Mouse (Mus musculus): ENCODE results near the gene Cript. TPM values are rescaled to one million over a fixed set of nuclear protein-coding genes. Genes with fewer than 3 reads are reported as not detected.

Gene Cript
- total and polyA plus RNA-seq, 2 experiments from 2014 or later: 82.7 to 215 TPM

DNA sequence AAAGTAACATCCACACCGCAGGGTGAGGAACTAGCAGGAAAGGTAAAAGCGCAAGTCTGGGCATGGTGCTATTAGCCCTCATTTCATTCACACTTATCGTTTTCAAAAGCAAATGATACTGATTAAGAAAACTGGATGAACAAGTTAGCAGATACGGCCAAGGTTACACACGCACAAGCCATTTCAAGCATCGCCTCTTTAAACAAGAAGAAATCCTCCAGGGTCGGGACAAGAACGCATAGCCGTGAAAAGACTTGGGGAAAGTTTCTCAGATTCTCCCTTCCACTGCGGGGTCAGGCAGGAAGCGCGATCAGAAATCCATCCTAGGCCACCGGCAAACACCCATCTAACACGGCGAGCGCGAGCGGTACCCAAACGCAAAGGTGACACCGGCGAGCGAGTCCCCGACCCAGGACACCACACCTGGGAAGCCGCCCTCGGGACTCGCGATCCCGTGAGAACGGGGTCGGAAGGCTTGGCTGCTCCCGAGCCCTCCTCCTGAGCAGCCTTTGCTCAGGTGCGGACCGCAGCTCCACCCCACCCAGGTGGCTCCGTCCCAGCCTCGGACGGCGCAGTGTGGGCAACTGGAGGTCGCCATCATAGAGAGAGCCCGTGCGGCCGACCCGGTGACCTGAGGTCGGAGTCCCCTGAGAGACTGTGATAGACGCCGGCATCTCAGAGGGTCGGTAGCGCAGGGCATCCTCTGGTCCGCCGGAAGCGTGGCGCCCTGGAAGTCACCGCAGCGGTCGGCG is 683 bp upstream of the Cript start:
- Histone ChIP-seq H3K36me3 (ENCODE audit: insufficient read depth) (peaks cover 3% of the 10 kb centered on the region), H3K4me1 (ENCODE audit: insufficient read depth) (peaks cover 5% of the 10 kb centered on the region), H3K4me3 (ENCODE audit: low read depth, low read length) (peak overlapping the region; percentile 88), H3K27ac (ENCODE audit: low read depth, low read length) (no peak overlapping the region), H3K9me3 (ENCODE audit: low read length) (no peaks in the 10 kb centered on the region), H3K27me3 (ENCODE audit: insufficient read depth, low read length) (no peaks in the 10 kb centered on the region), H3K4me2 (ENCODE audit: low read depth) (peak overlapping the region; percentile 98), H3K9ac (peak overlapping the region; percentile 67)
- ATAC-seq: peak; percentile 54
- whole genome bisulfite sequencing: under 1% methylated on average over 55 of the region's 55 CpGs
- no peak for TF ChIP-seq CTCF (IDR thresholded peaks at IDR 0.05; ENCODE audit: low read depth)
- DNase-seq: peak; percentile 20

GRCm38 (mm10) chr17:87036141-87037073 is 11.1 kb downstream of the Cript start:
- peak; percentile 75 for TF ChIP-seq CTCF (IDR thresholded peaks at IDR 0.05; ENCODE audit: low read depth)
- ATAC-seq: no peak
- WGBS: 60% methylated on average over 9 of the region's 10 CpGs
- Histone ChIP-seq H3K36me3 (ENCODE audit: insufficient read depth) (peaks cover 24% of the 10 kb centered on the region), H3K9me3 (ENCODE audit: low read length) (no peaks in the 10 kb centered on the region), H3K4me2 (ENCODE audit: low read depth) (no peak overlapping the region), H3K9ac (no peak overlapping the region), H3K4me1 (ENCODE audit: insufficient read depth) (0 out of 2 replicates have a peak, but pooled peaks cover 1% of the 10 kb centered on the region), H3K27ac (ENCODE audit: low read depth, low read length) (no peak overlapping the region), H3K27me3 (ENCODE audit: insufficient read depth, low read length) (no peaks in the 10 kb centered on the region), H3K4me3 (ENCODE audit: low read depth, low read length) (no peak overlapping the region)
- DNase-seq: peak; percentile 57

DNA sequence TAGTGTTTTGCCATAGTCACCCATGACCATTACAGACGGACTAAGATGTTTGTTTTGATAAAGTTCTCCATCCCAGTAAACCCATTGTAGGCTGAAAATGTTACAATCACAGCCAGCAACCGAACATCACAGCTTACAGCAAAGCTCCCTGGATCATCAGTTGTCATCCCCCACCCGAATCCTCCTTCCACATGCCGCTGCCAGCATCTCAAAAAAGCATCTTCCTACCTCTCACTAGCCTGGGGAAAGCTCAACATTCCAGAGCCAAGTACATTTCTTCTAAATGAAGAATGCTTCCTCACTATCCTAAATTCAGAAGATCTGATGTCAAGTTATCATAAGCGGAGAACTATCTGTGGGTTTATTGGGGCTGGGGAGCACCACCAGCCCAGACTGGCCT is 13.1 kb downstream of the Cript start:
- H3K4me2 ChIP-seq (ENCODE audit: low read depth): no peak overlapping the region
- 0 out of 2 replicates have a peak, but pooled peaks cover 3% of the 10 kb centered on the region for H3K4me1 ChIP-seq (ENCODE audit: insufficient read depth)
- peaks cover 17% of the 10 kb centered on the region for H3K36me3 ChIP-seq (ENCODE audit: insufficient read depth)
- no peaks in the 10 kb centered on the region for H3K9me3 ChIP-seq (ENCODE audit: low read length)
- WGBS: 88% methylated on average over 5 of the region's 5 CpGs
- no peak for TF ChIP-seq CTCF (IDR thresholded peaks at IDR 0.05; ENCODE audit: low read depth)
- no peak overlapping the region for H3K4me3 ChIP-seq (ENCODE audit: low read depth, low read length)
- ATAC-seq (no peak), DNase-seq (no peak)
- no peaks in the 10 kb centered on the region for H3K27me3 ChIP-seq (ENCODE audit: insufficient read depth, low read length)
- no peak overlapping the region for H3K9ac ChIP-seq
- no peak overlapping the region for H3K27ac ChIP-seq (ENCODE audit: low read depth, low read length)

- peak; percentile 38 for ATAC-seq
- H3K36me3 ChIP-seq (ENCODE audit: insufficient read depth): peaks cover 9% of the 10 kb centered on the region; the same call in 1 of the 2 replicates
Measured at GRCm38 (mm10) chr17:87041739-87042138, 16.4 kb downstream of the Cript start.

GRCm38 (mm10) chr17:87044364-87044763 is 19.0 kb downstream of the Cript start:
- Histone ChIP-seq H3K36me3 (ENCODE audit: insufficient read depth) (no peaks in the 10 kb centered on the region), H3K27me3 (ENCODE audit: insufficient read depth, low read length) (no peaks in the 10 kb centered on the region), H3K4me1 (ENCODE audit: insufficient read depth) (0 out of 2 replicates have a peak, but pooled peaks cover 3% of the 10 kb centered on the region), H3K4me3 (ENCODE audit: low read depth, low read length) (no peak overlapping the region), H3K9me3 (ENCODE audit: low read length) (no peaks in the 10 kb centered on the region), H3K9ac (no peak overlapping the region), H3K4me2 (ENCODE audit: low read depth) (no peak overlapping the region), H3K27ac (ENCODE audit: low read depth, low read length) (no peak overlapping the region)
- peak; percentile 100 for TF ChIP-seq CTCF (IDR thresholded peaks at IDR 0.05; ENCODE audit: low read depth)
- 3% methylated on average over 15 of the region's 15 CpGs for WGBS
- peak; percentile 92 for ATAC-seq
- DNase-seq: peak; percentile 96

More at GRCm38 (mm10) chr17:87041739-87042138, 16.4 kb downstream of the Cript start:
- Histone ChIP-seq H3K27ac (ENCODE audit: low read depth, low read length) (no peak overlapping the region), H3K9me3 (ENCODE audit: low read length) (no peaks in the 10 kb centered on the region), H3K9ac (no peak overlapping the region), H3K4me1 (ENCODE audit: insufficient read depth) (0 out of 2 replicates have a peak, but pooled peaks cover 3% of the 10 kb centered on the region), H3K4me3 (ENCODE audit: low read depth, low read length) (no peak overlapping the region), H3K27me3 (ENCODE audit: insufficient read depth, low read length) (no peaks in the 10 kb centered on the region), H3K4me2 (ENCODE audit: low read depth) (peak overlapping the region; percentile 14; the same call in 1 of the 2 replicates)
- no peak for TF ChIP-seq CTCF (IDR thresholded peaks at IDR 0.05; ENCODE audit: low read depth)
- DNase-seq: peak; percentile 48
- WGBS: 49% methylated on average over 19 of the region's 19 CpGs

DNA sequence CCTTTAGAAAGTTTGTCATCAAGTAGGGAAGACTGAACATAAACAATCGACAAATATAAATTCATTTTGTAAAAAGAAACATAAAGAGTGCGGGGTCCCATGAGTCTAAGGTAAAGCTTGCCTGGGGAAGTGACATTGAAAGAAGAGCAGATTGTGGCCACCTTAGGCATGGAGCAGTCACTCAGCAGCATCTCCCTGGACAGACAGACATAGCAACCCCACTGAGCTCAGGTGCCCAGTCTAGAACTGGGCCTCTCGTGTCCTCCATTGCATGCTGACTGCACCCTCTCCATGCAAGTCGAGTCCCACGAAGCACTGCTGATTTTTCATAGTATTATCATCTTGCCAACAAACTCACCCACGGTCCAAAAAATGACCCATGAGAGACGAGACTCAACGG is 19.4 kb downstream of the Cript start:
- H3K36me3 ChIP-seq (ENCODE audit: insufficient read depth): no peaks in the 10 kb centered on the region
- no peak overlapping the region for H3K4me2 ChIP-seq (ENCODE audit: low read depth)
- no peak overlapping the region for H3K9ac ChIP-seq
- 0 out of 2 replicates have a peak, but pooled peaks cover 3% of the 10 kb centered on the region for H3K4me1 ChIP-seq (ENCODE audit: insufficient read depth)
- 81% methylated on average over 8 of the region's 8 CpGs for WGBS
- no peak for TF ChIP-seq CTCF (IDR thresholded peaks at IDR 0.05; ENCODE audit: low read depth)
- no peaks in the 10 kb centered on the region for H3K9me3 ChIP-seq (ENCODE audit: low read length)
- H3K27ac ChIP-seq (ENCODE audit: low read depth, low read length): no peak overlapping the region
- ATAC-seq (no peak), DNase-seq (no peak)
- no peaks in the 10 kb centered on the region for H3K27me3 ChIP-seq (ENCODE audit: insufficient read depth, low read length)
- H3K4me3 ChIP-seq (ENCODE audit: low read depth, low read length): no peak overlapping the region
